Mouse (Mus musculus) forebrain, embryonic 13.5 days (tissue): ENCODE results near the gene D430041D05Rik. TPM values are rescaled to one million over a fixed set of nuclear protein-coding genes. Genes with fewer than 3 reads are reported as not detected.

Source experiments
- ATAC-seq: fragments of 200-750 bp; cut with Nextera tagmentation; 2 replicates; pipeline ENCODE4 v1.8.0; 2017
- H3K27ac ChIP-seq: fragments of 300-500 bp; sonication (generic); 2 replicates; pipeline ENCODE4 v1.5.1; 2015; ENCODE audit warnings: inconsistent platforms, mild to moderate bottlenecking, moderate library complexity
- H3K27me3 ChIP-seq: fragments of 300-500 bp; sonication (generic); 2 replicates; pipeline ENCODE4 v1.6.1; 2015; ENCODE audit warnings: mild to moderate bottlenecking, inconsistent platforms
- H3K36me3 ChIP-seq: fragments of 300-500 bp; sonication (generic); 2 replicates; pipeline ENCODE4 v1.6.1; 2015; ENCODE audit warnings: mild to moderate bottlenecking, inconsistent platforms; ENCODE audit not compliant: poor library complexity, severe bottlenecking
- H3K4me1 ChIP-seq: fragments of 300-500 bp; sonication (generic); 2 replicates; pipeline ENCODE4 v1.6.1; 2015; ENCODE audit warnings: inconsistent platforms
- H3K4me2 ChIP-seq: fragments of 300-500 bp; sonication (generic); 2 replicates; pipeline ENCODE4 v1.6.1; 2015; ENCODE audit warnings: inconsistent platforms, mild to moderate bottlenecking, moderate library complexity
- H3K4me3 ChIP-seq: fragments of 300-500 bp; sonication (generic); 2 replicates; pipeline ENCODE4 v1.5.1; 2015; ENCODE audit warnings: mild to moderate bottlenecking, inconsistent platforms
- H3K9ac ChIP-seq: fragments of 300-500 bp; sonication (generic); 2 replicates; pipeline ENCODE4 v1.6.1; 2015; ENCODE audit warnings: mild to moderate bottlenecking, inconsistent platforms
- H3K9me3 ChIP-seq: fragments of 300-500 bp; sonication (generic); replicated peaks from 2 replicates; pipeline ENCODE4 v1.6.1; 2016; ENCODE audit warnings: inconsistent platforms
- WGBS: fragments of 180-500 bp; shearing (Covaris S2); methylation state at CpG from one replicate; pipeline ENCODE4 v1.1.7; 2015; 5-methylcytosine and 5-hydroxymethylcytosine counted together
- polyA plus RNA-seq: library from polyadenylated mRNA; unstranded; fragments of >200 nt; fragmentation: Nextera tagmentation; extraction: Ambion mirVana; gene quantifications from 2 replicates; pipeline ENCODE4 v1.2.1, GENCODE M21; 2015

D430041D05Rik gene
- polyA plus RNA-seq, 1 experiment from 2014 or later: 4.6 TPM

- H3K9ac ChIP-seq: no peak overlapping the region
- H3K4me3 ChIP-seq: no peak overlapping the region
- H3K27me3 ChIP-seq: no peaks in the 10 kb centered on the region
- H3K9me3 ChIP-seq: no peaks in the 10 kb centered on the region
- no peak for ATAC-seq
- H3K4me1 ChIP-seq: peaks cover 13% of the 10 kb centered on the region
- WGBS: 79% methylated on average over 4 of the region's 4 CpGs
- no peak overlapping the region for H3K4me2 ChIP-seq
- no peaks in the 10 kb centered on the region for H3K36me3 ChIP-seq
- H3K27ac ChIP-seq: no peak overlapping the region
Observed at GRCm38 (mm10) chr2:104332707-104333106, 78.1 kb downstream of the D430041D05Rik start.

GRCm38 (mm10) chr2:104331261-104331660 is 79.6 kb downstream of the D430041D05Rik start:
- WGBS: 89% methylated on average over 6 of the region's 6 CpGs
- H3K27ac ChIP-seq: no peak overlapping the region
- H3K4me2 ChIP-seq: no peak overlapping the region
- no peak overlapping the region for H3K4me3 ChIP-seq
- peaks cover 13% of the 10 kb centered on the region for H3K4me1 ChIP-seq
- no peaks in the 10 kb centered on the region for H3K36me3 ChIP-seq
- no peak overlapping the region for H3K9ac ChIP-seq
- H3K27me3 ChIP-seq: no peaks in the 10 kb centered on the region
- no peak for ATAC-seq
- no peaks in the 10 kb centered on the region for H3K9me3 ChIP-seq

- 77% methylated on average over 16 of the region's 16 CpGs for WGBS
- peaks cover 7% of the 10 kb centered on the region; the same call in 1 of the 2 replicates for H3K4me1 ChIP-seq
- no peaks in the 10 kb centered on the region for H3K9me3 ChIP-seq
- H3K4me3 ChIP-seq: no peak overlapping the region
- H3K36me3 ChIP-seq: no peaks in the 10 kb centered on the region
- no peak overlapping the region for H3K27ac ChIP-seq
- no peaks in the 10 kb centered on the region for H3K27me3 ChIP-seq
- H3K4me2 ChIP-seq: no peak overlapping the region
- peak; percentile 27; the same call in 1 of the 2 replicates for ATAC-seq
- no peak overlapping the region for H3K9ac ChIP-seq
Observed at GRCm38 (mm10) chr2:104327116-104327794, 83.6 kb downstream of the D430041D05Rik start.

- Histone ChIP-seq H3K4me1 (peaks cover 10% of the 10 kb centered on the region), H3K4me3 (no peak overlapping the region), H3K4me2 (no peak overlapping the region), H3K27me3 (no peaks in the 10 kb centered on the region), H3K9me3 (no peaks in the 10 kb centered on the region), H3K36me3 (no peaks in the 10 kb centered on the region), H3K9ac (no peak overlapping the region), H3K27ac (no peak overlapping the region)
- no peak for ATAC-seq
- 46% methylated on average over 6 of the region's 6 CpGs for WGBS
Observed at GRCm38 (mm10) chr2:104323773-104324172, 87.0 kb downstream of the D430041D05Rik start.

GRCm38 (mm10) chr2:104323351-104323750 is 87.5 kb downstream of the D430041D05Rik start:
- H3K4me1 ChIP-seq: peaks cover 14% of the 10 kb centered on the region
- H3K4me3 ChIP-seq: no peak overlapping the region
- ATAC-seq: no peak
- H3K4me2 ChIP-seq: no peak overlapping the region
- 74% methylated on average over 5 of the region's 5 CpGs for WGBS
- H3K27ac ChIP-seq: no peak overlapping the region
- H3K27me3 ChIP-seq: no peaks in the 10 kb centered on the region
- no peak overlapping the region for H3K9ac ChIP-seq
- H3K9me3 ChIP-seq: no peaks in the 10 kb centered on the region
- no peaks in the 10 kb centered on the region for H3K36me3 ChIP-seq

- no peaks in the 10 kb centered on the region for H3K36me3 ChIP-seq
Observed at GRCm38 (mm10) chr2:104320061-104320624, 90.7 kb downstream of the D430041D05Rik start.

GRCm38 (mm10) chr2:104319443-104319842 is 91.4 kb downstream of the D430041D05Rik start:
- ATAC-seq: no peak
- H3K9me3 ChIP-seq: no peaks in the 10 kb centered on the region
- H3K4me2 ChIP-seq: no peak overlapping the region
- no peaks in the 10 kb centered on the region for H3K27me3 ChIP-seq
- H3K27ac ChIP-seq: no peak overlapping the region
- WGBS: 97% methylated on average over 10 of the region's 10 CpGs
- H3K36me3 ChIP-seq: no peaks in the 10 kb centered on the region
- H3K9ac ChIP-seq: no peak overlapping the region
- H3K4me3 ChIP-seq: no peak overlapping the region
- peaks cover 19% of the 10 kb centered on the region; the same call in 1 of the 2 replicates for H3K4me1 ChIP-seq

More at GRCm38 (mm10) chr2:104320061-104320624, 90.7 kb downstream of the D430041D05Rik start:
- Histone ChIP-seq H3K4me2 (no peak overlapping the region), H3K27me3 (no peaks in the 10 kb centered on the region), H3K4me3 (no peak overlapping the region), H3K4me1 (peaks cover 19% of the 10 kb centered on the region; the same call in 1 of the 2 replicates), H3K27ac (no peak overlapping the region), H3K9me3 (no peaks in the 10 kb centered on the region), H3K9ac (no peak overlapping the region)
- WGBS: 95% methylated on average over 13 of the region's 13 CpGs
- ATAC-seq: no peak

- Histone ChIP-seq H3K9ac (no peak overlapping the region), H3K4me2 (no peak overlapping the region), H3K36me3 (no peaks in the 10 kb centered on the region), H3K27ac (no peak overlapping the region), H3K9me3 (no peaks in the 10 kb centered on the region), H3K4me3 (no peak overlapping the region), H3K27me3 (no peaks in the 10 kb centered on the region), H3K4me1 (peaks cover 18% of the 10 kb centered on the region; the same call in 1 of the 2 replicates)
- ATAC-seq: no peak
- WGBS: 61% methylated on average over 8 of the region's 8 CpGs
Observed at GRCm38 (mm10) chr2:104318881-104319280, 91.9 kb downstream of the D430041D05Rik start.

GRCm38 (mm10) chr2:104318259-104318658 is 92.6 kb downstream of the D430041D05Rik start:
- Histone ChIP-seq H3K36me3 (no peaks in the 10 kb centered on the region), H3K4me3 (no peak overlapping the region), H3K4me2 (no peak overlapping the region), H3K4me1 (peaks cover 12% of the 10 kb centered on the region; the same call in 1 of the 2 replicates), H3K27ac (no peak overlapping the region), H3K9ac (no peak overlapping the region), H3K9me3 (no peaks in the 10 kb centered on the region), H3K27me3 (no peaks in the 10 kb centered on the region)
- ATAC-seq: no peak
- WGBS: 79% methylated on average over 2 of the region's 2 CpGs

GRCm38 (mm10) chr2:104317631-104318030 is 93.2 kb downstream of the D430041D05Rik start:
- Histone ChIP-seq H3K36me3 (no peaks in the 10 kb centered on the region), H3K4me1 (peaks cover 12% of the 10 kb centered on the region; the same call in 1 of the 2 replicates), H3K27me3 (no peaks in the 10 kb centered on the region), H3K9ac (no peak overlapping the region), H3K4me3 (no peak overlapping the region), H3K9me3 (no peaks in the 10 kb centered on the region), H3K4me2 (no peak overlapping the region), H3K27ac (no peak overlapping the region)
- WGBS: 89% methylated on average over 6 of the region's 6 CpGs
- ATAC-seq: peak; percentile 19; the same call in 1 of the 2 replicates

- no peak for ATAC-seq
- H3K4me1 ChIP-seq: peaks cover 12% of the 10 kb centered on the region; the same call in 1 of the 2 replicates
- no peaks in the 10 kb centered on the region for H3K9me3 ChIP-seq
- 81% methylated on average over 8 of the region's 8 CpGs for WGBS
- no peaks in the 10 kb centered on the region for H3K27me3 ChIP-seq
- H3K27ac ChIP-seq: no peak overlapping the region
- no peaks in the 10 kb centered on the region for H3K36me3 ChIP-seq
- H3K4me2 ChIP-seq: no peak overlapping the region
- no peak overlapping the region for H3K4me3 ChIP-seq
- H3K9ac ChIP-seq: no peak overlapping the region
Observed at GRCm38 (mm10) chr2:104316483-104316882, 94.3 kb downstream of the D430041D05Rik start.

GRCm38 (mm10) chr2:104313246-104313645 is 97.6 kb downstream of the D430041D05Rik start:
- ATAC-seq: no peak
- Histone ChIP-seq H3K4me3 (no peak overlapping the region), H3K9me3 (no peaks in the 10 kb centered on the region), H3K36me3 (no peaks in the 10 kb centered on the region), H3K27ac (no peak overlapping the region), H3K4me2 (no peak overlapping the region), H3K9ac (no peak overlapping the region), H3K27me3 (no peaks in the 10 kb centered on the region), H3K4me1 (peaks cover 4% of the 10 kb centered on the region; the same call in 1 of the 2 replicates)
- 77% methylated on average over 6 of the region's 6 CpGs for WGBS
